Mouse (Mus musculus): ENCODE measurements around the gene Atp4a.

- TF ChIP-seq POLR2A (IDR thresholded peaks at IDR 0.05; ENCODE audit: control insufficient read depth, extremely low read depth, insufficient read depth, low read length, poor library complexity) (no peak), CTCF (IDR thresholded peaks at IDR 0.05; ENCODE audit: borderline replicate concordance, control insufficient read depth, extremely low read depth, insufficient read depth, low read length, poor library complexity) (no peak)
These were observed 30.1 kb upstream of the Atp4a start for GRCm38 (mm10) chr7:30681897-30682296.
